Mouse (Mus musculus) heart, embryonic 15.5 days (tissue): ENCODE measurements at regions not wholly inside any gene's neighbourhood (a gene's known extent, or its start where the extent isn't known, plus 50 kb on each side); places are given as distances from the start of the nearest gene placed in this dataset.

Source experiments
- ATAC-seq: fragments of 200-750 bp; cut with Nextera tagmentation; replicated peaks from 2 replicates; pipeline ENCODE4 v1.8.0; 2017; ENCODE audit warnings: low read depth, moderate TSS enrichment; ENCODE audit not compliant: insufficient number of reproducible peaks, insufficient read depth, low FRiP score
- H3K27ac ChIP-seq: fragments of 300-500 bp; sonication (generic); 2 replicates; pipeline ENCODE4 v1.5.1; 2015; ENCODE audit warnings: mild to moderate bottlenecking, inconsistent platforms
- H3K27me3 ChIP-seq: fragments of 300-500 bp; sonication (generic); 2 replicates; pipeline ENCODE4 v1.6.1; 2015; ENCODE audit warnings: inconsistent platforms
- H3K36me3 ChIP-seq: fragments of 300-500 bp; sonication (generic); 2 replicates; pipeline ENCODE4 v1.6.1; 2015; ENCODE audit warnings: mild to moderate bottlenecking, inconsistent platforms
- H3K4me1 ChIP-seq: fragments of 300-500 bp; sonication (generic); replicated peaks from 2 replicates; pipeline ENCODE4 v1.6.1; 2015; ENCODE audit warnings: inconsistent platforms
- H3K4me2 ChIP-seq: fragments of 300-500 bp; sonication (generic); 2 replicates; pipeline ENCODE4 v1.6.1; 2015; ENCODE audit warnings: inconsistent platforms, mild to moderate bottlenecking, moderate library complexity
- H3K4me3 ChIP-seq: fragments of 300-500 bp; sonication (generic); 2 replicates; pipeline ENCODE4 v1.5.1; 2015; ENCODE audit warnings: mild to moderate bottlenecking, inconsistent platforms
- H3K9ac ChIP-seq: fragments of 300-500 bp; sonication (generic); 2 replicates; pipeline ENCODE4 v1.6.1; 2015; ENCODE audit warnings: mild to moderate bottlenecking, inconsistent platforms
- H3K9me3 ChIP-seq: fragments of 300-500 bp; sonication (generic); replicated peaks from 2 replicates; pipeline ENCODE4 v1.6.1; 2016; ENCODE audit warnings: inconsistent platforms
- WGBS: fragments of 180-500 bp; shearing (Covaris S2); methylation state at CpG from one replicate; pipeline ENCODE4 v1.1.7; 2015; ENCODE audit warnings: mixed read lengths; 5-methylcytosine and 5-hydroxymethylcytosine counted together

- Histone ChIP-seq H3K4me1 (no peaks in the 10 kb centered on the region), H3K36me3 (no peaks in the 10 kb centered on the region), H3K4me2 (no peak overlapping the region), H3K27me3 (no peaks in the 10 kb centered on the region), H3K4me3 (no peak overlapping the region), H3K9me3 (no peaks in the 10 kb centered on the region), H3K9ac (no peak overlapping the region), H3K27ac (no peak overlapping the region)
- 50% methylated on average over 3 of the region's 3 CpGs for WGBS
- ATAC-seq, result no peak
Measured at GRCm38 (mm10) chr16:53186444-53186843, 732.6 kb upstream of the Alcam start.

- Histone ChIP-seq H3K27ac (no peak overlapping the region), H3K4me1 (no peaks in the 10 kb centered on the region), H3K4me3 (no peak overlapping the region), H3K4me2 (no peak overlapping the region), H3K9ac (no peak overlapping the region), H3K9me3 (no peaks in the 10 kb centered on the region; the same call in 1 of the 2 replicates), H3K36me3 (no peaks in the 10 kb centered on the region), H3K27me3 (no peaks in the 10 kb centered on the region)
- no peak for ATAC-seq
Measured at GRCm38 (mm10) chr16:53156352-53156751, 702.5 kb upstream of the Alcam start.

DNA sequence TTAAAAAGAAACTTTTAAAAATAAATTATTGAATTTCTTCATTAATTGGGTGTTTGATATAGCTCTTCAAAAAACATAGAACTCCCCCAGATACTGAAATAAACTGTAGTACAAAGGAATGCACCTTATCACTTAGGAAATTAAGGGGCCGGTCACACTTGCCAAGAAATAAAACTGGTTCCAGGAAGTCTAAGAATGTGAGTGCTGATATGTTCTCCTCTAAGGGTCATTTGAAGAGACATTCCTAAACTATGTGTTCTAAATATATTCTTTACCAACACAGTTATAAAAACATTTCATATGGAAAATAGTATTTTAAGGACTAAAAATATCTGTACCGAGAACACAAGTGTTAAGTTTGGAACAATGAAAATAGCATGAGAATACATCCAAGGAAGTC lies 676.8 kb upstream of the Alcam start:
- 10% methylated on average over 2 of the region's 2 CpGs for WGBS
- Histone ChIP-seq H3K9me3 (no peaks in the 10 kb centered on the region), H3K36me3 (no peaks in the 10 kb centered on the region), H3K4me1 (peaks cover 12% of the 10 kb centered on the region), H3K27ac (peak overlapping the region; percentile 85), H3K9ac (no peak overlapping the region), H3K27me3 (no peaks in the 10 kb centered on the region), H3K4me3 (no peak overlapping the region), H3K4me2 (no peak overlapping the region)
- ATAC-seq, result peak; percentile 60

DNA sequence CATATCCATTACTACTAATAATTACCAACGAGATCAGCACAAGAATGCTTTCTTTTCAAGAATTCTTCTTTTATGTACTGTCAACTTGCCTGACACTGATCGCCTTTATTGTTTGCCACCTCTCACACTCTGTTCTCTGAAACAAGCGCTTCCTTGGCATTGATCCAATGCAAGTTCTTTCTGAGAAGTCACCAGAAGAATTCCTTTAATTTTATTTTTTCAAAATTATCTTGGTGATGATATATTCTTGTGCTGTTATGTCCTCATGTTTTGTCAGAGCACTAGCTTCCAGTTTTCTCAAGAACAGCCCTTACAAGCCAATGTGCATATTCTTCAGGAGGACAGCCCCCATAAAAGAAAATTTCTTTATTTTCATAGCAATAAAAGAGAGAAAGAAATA lies 654.9 kb upstream of the Alcam start:
- Histone ChIP-seq H3K4me1 (no peaks in the 10 kb centered on the region), H3K4me3 (no peak overlapping the region), H3K27ac (no peak overlapping the region), H3K36me3 (no peaks in the 10 kb centered on the region), H3K27me3 (no peaks in the 10 kb centered on the region), H3K9me3 (no peaks in the 10 kb centered on the region), H3K4me2 (no peak overlapping the region), H3K9ac (no peak overlapping the region)
- 67% methylated on average over 3 of the region's 3 CpGs for WGBS
- no peak for ATAC-seq

DNA sequence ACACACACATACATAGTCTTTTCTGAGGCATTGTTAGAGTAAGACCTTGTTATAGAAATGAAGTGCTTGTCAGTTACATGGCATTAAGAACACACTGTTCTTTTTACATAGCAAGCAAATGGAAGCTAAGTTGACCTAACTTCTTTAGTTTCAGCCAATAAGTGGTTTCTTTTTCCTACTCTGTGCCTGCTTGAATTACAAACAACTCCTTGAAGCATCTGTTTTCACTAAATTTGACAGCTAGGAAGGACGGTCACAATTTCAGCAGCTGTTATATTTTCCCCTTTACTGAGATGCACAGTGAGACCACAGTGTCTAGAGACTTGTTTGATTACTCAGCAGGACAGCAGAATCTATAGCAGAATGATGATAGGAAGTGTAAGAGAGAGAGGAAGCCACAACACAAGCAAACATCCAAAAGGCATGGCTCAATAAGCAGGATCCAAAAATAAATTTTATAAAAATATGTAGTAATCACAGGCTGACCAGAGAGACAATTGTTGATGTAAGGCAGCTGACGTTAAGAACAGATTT lies 641.6 kb upstream of the Alcam start:
- H3K27me3 ChIP-seq, result no peaks in the 10 kb centered on the region
- no peak overlapping the region for H3K27ac ChIP-seq
- no peaks in the 10 kb centered on the region for H3K4me1 ChIP-seq
- H3K9ac ChIP-seq, result no peak overlapping the region
- no peaks in the 10 kb centered on the region for H3K36me3 ChIP-seq
- ATAC-seq, result 0 out of 2 replicates have a peak, but pooled peaks have one; percentile 47
- WGBS, result 42% methylated on average over 2 of the region's 2 CpGs
- H3K4me2 ChIP-seq, result no peak overlapping the region
- H3K9me3 ChIP-seq, result no peaks in the 10 kb centered on the region
- H3K4me3 ChIP-seq, result no peak overlapping the region

- H3K9me3 ChIP-seq, result no peaks in the 10 kb centered on the region
- no peaks in the 10 kb centered on the region for H3K27me3 ChIP-seq
- H3K4me1 ChIP-seq, result no peaks in the 10 kb centered on the region; the same call in 1 of the 2 replicates
- WGBS, result 76% methylated on average over 6 of the region's 6 CpGs
- no peak for ATAC-seq
- H3K4me3 ChIP-seq, result no peak overlapping the region
- H3K4me2 ChIP-seq, result no peak overlapping the region
- no peak overlapping the region for H3K9ac ChIP-seq
- H3K27ac ChIP-seq, result no peak overlapping the region
- no peaks in the 10 kb centered on the region for H3K36me3 ChIP-seq
Measured at GRCm38 (mm10) chr16:53073856-53074568, 620.1 kb upstream of the Alcam start.

- no peak overlapping the region for H3K4me3 ChIP-seq
- no peak overlapping the region for H3K9ac ChIP-seq
- no peak overlapping the region for H3K27ac ChIP-seq
- no peak for ATAC-seq
- no peaks in the 10 kb centered on the region for H3K36me3 ChIP-seq
- H3K4me2 ChIP-seq, result no peak overlapping the region
- no peaks in the 10 kb centered on the region for H3K27me3 ChIP-seq
- no peaks in the 10 kb centered on the region for H3K9me3 ChIP-seq
- no peaks in the 10 kb centered on the region; the same call in 1 of the 2 replicates for H3K4me1 ChIP-seq
- WGBS, result 71% methylated on average over 9 of the region's 9 CpGs
Measured at GRCm38 (mm10) chr16:53071887-53072682, 618.2 kb upstream of the Alcam start.

GRCm38 (mm10) chr16:53064151-53064550 lies 610.3 kb upstream of the Alcam start:
- H3K4me2 ChIP-seq, result no peak overlapping the region
- H3K27ac ChIP-seq, result no peak overlapping the region
- WGBS, result 61% methylated on average over 3 of the region's 3 CpGs
- no peak for ATAC-seq
- no peak overlapping the region for H3K9ac ChIP-seq
- H3K27me3 ChIP-seq, result no peaks in the 10 kb centered on the region
- no peak overlapping the region for H3K4me3 ChIP-seq
- no peaks in the 10 kb centered on the region for H3K36me3 ChIP-seq
- no peaks in the 10 kb centered on the region for H3K9me3 ChIP-seq
- H3K4me1 ChIP-seq, result no peaks in the 10 kb centered on the region

DNA sequence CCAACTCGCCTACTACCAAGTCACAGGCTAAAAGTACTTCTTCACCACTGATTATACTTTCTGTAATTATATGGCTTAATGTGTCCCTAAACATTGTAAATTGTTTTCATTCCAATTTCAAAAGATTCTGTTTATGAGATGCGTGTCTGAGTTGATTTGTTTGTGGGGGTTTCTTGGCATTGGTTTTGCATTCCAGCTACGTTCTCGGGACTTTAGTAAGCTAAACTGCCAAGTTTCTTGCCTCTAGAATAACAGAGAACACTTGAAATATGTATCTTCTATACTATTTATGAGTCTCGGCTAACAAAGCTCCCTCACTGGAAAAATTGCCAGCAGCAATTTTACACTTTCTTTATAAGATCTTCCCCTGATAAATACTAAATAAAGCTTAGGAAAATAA lies 609.2 kb upstream of the Alcam start:
- Histone ChIP-seq H3K27me3 (no peaks in the 10 kb centered on the region), H3K36me3 (no peaks in the 10 kb centered on the region), H3K4me3 (no peak overlapping the region), H3K9me3 (no peaks in the 10 kb centered on the region), H3K9ac (no peak overlapping the region), H3K27ac (no peak overlapping the region), H3K4me2 (no peak overlapping the region), H3K4me1 (no peaks in the 10 kb centered on the region)
- no peak for ATAC-seq
- WGBS, result 60% methylated on average over 5 of the region's 5 CpGs

- Histone ChIP-seq H3K9ac (no peak overlapping the region), H3K36me3 (no peaks in the 10 kb centered on the region), H3K4me3 (no peak overlapping the region), H3K27ac (no peak overlapping the region), H3K4me1 (no peaks in the 10 kb centered on the region), H3K9me3 (no peaks in the 10 kb centered on the region), H3K4me2 (no peak overlapping the region), H3K27me3 (no peaks in the 10 kb centered on the region)
- ATAC-seq, result no peak
- WGBS, result 60% methylated on average over 1 of the region's 1 CpGs
Measured at GRCm38 (mm10) chr16:53026056-53026455, 572.2 kb upstream of the Alcam start.

DNA sequence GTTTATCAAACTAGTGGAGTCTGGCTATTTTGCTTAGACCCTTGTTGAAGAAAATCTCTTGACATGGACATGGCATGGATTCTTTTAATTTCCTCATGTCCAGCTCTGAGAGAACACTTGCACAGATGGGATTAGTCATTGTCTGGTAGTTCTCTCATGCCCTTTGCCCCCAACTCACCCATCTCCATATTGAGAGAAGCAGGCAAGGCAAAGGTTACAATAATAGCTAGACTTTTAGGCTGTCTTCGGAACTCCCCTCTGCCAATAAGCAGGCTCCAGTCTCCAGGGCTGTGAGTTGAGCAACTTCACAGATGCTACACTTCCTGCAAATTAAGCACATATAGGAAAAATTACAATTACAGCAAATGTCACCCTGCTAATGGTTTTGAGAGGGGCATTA lies 558.0 kb upstream of the Alcam start:
- no peaks in the 10 kb centered on the region for H3K9me3 ChIP-seq
- no peak overlapping the region for H3K4me2 ChIP-seq
- H3K4me1 ChIP-seq, result no peaks in the 10 kb centered on the region
- WGBS, result 79% methylated on average over 1 of the region's 1 CpGs
- no peak overlapping the region for H3K27ac ChIP-seq
- no peaks in the 10 kb centered on the region for H3K36me3 ChIP-seq
- no peaks in the 10 kb centered on the region for H3K27me3 ChIP-seq
- no peak overlapping the region for H3K4me3 ChIP-seq
- no peak overlapping the region for H3K9ac ChIP-seq
- no peak for ATAC-seq
